Mouse (Mus musculus): ENCODE results near the gene Pde1b.
A peak's percentile ranks its signal among the peaks of the same experiment; 100 is the strongest.

Gene Pde1b

DNA sequence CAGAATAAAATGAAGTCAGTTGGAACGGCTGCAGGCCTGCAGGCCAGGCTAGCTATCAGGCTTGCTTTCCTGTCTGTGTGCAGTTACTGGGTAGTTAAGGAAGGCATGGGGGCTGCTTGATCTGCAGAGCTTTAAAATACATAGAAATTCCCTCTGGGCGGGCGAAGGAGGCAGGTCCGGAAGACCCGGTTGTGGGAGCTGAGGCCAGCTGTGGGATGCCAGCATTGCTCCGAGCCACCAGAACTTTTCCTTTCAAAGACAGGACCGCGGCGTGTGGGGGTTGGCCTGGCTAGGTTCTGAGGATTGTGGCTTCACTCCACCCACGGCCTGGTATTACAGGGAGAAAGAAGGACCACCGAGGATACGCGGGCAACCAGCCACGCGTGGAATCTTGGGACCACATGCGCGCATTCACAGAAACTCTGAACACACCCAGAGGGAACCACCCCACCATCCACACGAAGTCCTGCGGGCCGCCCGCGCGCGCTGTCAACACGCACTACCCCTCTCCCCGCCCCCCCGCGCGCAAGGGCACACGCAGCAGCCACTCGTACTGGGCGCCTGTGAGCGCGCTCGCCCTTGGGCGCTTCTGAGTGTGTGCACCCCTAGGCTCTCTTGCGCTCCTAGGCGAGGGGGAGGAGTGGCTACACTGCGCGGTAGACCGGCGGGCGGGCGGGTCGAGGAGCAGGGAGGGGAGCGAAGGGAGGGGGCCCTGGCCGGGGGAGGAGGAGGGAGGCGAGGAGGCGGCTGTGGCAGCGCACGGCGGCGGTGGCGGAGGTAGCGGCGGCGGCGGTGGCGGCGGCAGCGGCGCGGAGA is at the start of gene Pde1b:
Pde1b (plus strand) TSS at position 600 of the 816 bp plus-strand sequence.
- ATAC-seq (ENCODE audit: insufficient number of reproducible peaks, low FRiP score, low TSS enrichment) = peak; percentile 63

GRCm38 (mm10) chr15:103453551-103454218 is 49.1 kb upstream of the Pde1b start, which contains the start of gene Nckap1l:
TSS of gene Nckap1l (plus strand) at chr15:103453794.
- ATAC-seq (ENCODE audit: insufficient number of reproducible peaks, low FRiP score, low TSS enrichment) = no peak

DNA sequence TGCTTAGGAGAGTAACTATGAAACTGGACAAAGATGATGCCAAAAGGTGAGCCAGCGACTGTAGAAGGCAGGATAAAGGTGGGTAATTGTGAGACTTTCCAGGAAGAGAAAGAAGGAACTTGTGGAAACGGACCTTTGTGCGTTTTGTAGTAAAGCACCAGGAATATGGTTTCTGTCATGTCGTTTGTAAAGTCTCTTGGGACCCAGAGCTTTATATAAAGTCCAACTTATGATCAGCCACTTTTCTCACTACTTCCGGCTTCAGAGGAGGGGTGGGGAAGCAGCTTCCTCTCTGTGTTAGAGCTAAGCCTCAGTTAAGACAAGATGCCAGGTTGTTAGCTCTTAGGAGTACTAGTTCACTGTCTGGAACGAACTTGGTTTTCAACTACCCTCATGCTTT is 48.4 kb upstream of the Pde1b start:
- ATAC-seq (ENCODE audit: insufficient number of reproducible peaks, low FRiP score, low TSS enrichment) = no peak

GRCm38 (mm10) chr15:103462539-103463261 is 40.1 kb upstream of the Pde1b start:
- ATAC-seq (ENCODE audit: insufficient number of reproducible peaks, low FRiP score, low TSS enrichment) = no peak

DNA sequence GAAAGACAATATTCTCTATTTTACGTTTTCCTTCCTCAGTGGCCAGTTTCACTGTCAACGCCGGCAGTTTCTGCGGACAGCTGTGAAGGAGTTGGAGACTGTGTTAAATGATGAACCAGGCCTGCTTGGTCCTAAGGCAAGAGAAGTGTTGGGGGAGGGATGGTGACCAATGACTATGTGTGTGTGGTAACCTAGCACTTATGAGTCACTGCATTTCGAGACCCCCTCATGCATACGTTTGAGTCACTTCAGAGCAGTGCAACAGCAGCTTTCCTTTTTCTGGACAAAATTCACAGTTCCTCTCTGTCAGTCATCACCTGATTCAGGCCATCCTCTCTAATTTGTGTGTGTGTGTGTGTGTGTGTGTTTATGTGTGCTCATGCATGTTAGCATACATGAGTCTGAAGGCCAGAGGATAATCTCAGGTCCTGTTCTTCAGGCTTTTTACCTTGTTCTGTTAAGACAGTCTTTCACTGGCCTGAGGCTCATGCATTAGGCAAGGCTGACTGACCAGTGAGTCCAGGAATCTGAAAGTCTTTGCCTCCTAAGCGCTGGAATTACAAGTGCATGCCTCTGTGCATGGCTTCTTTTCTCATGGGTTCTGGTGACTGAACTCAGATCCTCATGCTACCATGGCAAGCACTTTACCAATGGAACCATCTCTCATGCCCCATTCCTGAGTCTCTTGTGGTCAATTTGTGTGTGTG is 31.2 kb upstream of the Pde1b start:
- ATAC-seq (ENCODE audit: insufficient number of reproducible peaks, low FRiP score, low TSS enrichment) = no peak

GRCm38 (mm10) chr15:103472265-103472664 is 30.6 kb upstream of the Pde1b start:
- ATAC-seq (ENCODE audit: insufficient number of reproducible peaks, low FRiP score, low TSS enrichment) = no peak

DNA sequence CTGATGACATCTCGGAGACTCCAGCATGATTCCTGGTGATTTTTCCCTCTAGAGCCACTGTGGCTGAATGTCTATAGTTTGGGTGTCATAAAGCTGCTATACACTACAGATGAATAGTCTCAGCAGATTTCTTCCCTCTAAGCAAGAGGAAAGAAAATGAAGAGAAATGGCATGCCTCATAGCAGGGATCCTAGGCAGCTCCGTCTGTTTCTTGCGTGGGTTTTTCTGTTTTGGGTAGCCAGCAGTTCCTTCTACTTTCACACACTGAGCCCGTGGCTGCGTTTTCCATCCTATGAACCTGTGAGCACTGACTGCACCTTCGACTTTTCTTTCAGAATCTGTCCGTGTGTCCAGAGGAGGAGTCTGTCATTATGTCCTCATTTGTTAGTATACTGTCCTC is 29.7 kb upstream of the Pde1b start:
- no peak for ATAC-seq (ENCODE audit: insufficient number of reproducible peaks, low FRiP score, low TSS enrichment)

DNA sequence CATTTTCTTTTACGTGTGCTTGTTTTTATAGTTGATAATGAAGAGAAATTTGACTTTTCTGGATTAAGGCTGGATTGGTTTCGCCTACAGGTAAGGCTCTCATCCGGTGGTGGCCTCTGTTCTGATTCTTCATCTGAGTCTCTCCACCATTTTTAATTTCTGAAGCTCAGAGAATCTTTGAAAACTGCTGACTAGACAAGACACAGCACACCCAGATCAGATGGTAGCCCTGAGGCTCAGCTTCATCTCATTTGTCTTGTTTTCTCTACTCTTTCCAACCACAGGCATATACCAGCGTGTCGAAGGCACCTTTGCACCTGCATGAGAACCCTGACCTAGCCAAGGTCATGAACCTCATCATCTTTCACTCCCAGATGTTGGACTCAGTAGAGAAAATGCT is 29.1 kb upstream of the Pde1b start:
- no peak for ATAC-seq (ENCODE audit: insufficient number of reproducible peaks, low FRiP score, low TSS enrichment)

DNA sequence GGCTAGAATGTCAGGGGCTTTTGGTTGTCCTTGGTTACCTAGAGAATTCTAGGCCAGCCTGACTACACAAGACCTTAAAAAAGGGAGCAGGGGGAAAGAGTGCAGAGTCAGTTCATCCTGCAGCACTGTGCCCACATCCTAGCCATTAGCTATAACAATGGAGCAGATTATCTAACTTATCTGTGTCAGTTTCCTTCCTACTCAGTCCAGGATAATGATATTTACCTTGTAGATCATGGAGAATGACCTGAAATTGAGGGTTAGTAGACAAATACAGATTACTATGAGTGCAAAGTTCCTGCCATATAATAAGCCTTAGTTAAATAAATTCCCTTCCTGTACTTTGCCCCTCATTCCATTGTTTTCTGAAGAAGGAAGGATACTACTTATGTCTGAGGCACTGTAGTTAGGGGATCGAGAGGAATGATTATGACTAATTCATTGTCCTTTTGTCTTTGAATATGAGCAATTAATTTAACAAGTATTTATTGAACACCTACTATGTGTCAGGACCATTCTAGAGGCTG is 23.7 kb upstream of the Pde1b start:
- no peak for ATAC-seq (ENCODE audit: insufficient number of reproducible peaks, low FRiP score, low TSS enrichment)

DNA sequence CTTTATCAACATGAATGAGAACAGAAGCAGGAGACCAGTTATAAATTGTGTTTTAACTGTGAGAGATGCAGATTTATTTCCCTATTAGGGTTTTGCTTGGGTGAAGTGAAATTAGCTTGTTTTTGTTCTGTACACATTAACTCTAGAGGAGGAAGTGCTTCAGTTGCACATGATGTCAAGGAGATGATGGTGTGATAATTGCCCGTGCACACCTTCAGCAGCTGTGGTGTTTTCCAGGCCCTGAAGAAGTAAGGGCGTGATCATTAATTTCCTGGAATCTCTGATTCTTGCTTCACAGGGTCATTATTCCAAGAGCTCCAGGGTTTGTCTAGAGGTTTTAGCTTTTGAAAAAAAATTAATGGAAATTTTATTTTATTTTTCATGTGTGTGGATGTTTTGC is 22.7 kb upstream of the Pde1b start:
- no peak for ATAC-seq (ENCODE audit: insufficient number of reproducible peaks, low FRiP score, low TSS enrichment)

GRCm38 (mm10) chr15:103482488-103482887 is 20.3 kb upstream of the Pde1b start:
- ATAC-seq (ENCODE audit: insufficient number of reproducible peaks, low FRiP score, low TSS enrichment) = no peak

GRCm38 (mm10) chr15:103484490-103484889 is 18.3 kb upstream of the Pde1b start:
- no peak for ATAC-seq (ENCODE audit: insufficient number of reproducible peaks, low FRiP score, low TSS enrichment)

DNA sequence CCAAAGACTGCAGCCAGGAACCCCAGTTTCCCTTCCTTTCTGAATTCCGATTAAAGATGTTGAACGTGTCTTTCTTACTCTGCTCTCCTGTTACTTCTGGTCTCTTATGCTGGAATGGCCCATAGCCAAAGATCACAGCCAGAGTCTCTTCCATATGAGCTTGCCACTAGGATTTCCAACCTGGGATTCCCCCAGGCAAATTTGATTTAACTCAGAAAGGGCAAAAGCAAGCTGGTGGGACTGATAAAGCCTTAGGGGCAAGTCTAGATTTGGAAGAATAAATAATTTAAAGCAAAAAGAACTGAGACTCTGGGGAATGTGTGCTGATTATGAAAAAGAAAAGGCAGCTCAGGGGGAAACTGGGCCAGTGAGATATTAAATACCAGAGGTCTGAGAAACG is 17.7 kb upstream of the Pde1b start:
- ATAC-seq (ENCODE audit: insufficient number of reproducible peaks, low FRiP score, low TSS enrichment) = no peak

DNA sequence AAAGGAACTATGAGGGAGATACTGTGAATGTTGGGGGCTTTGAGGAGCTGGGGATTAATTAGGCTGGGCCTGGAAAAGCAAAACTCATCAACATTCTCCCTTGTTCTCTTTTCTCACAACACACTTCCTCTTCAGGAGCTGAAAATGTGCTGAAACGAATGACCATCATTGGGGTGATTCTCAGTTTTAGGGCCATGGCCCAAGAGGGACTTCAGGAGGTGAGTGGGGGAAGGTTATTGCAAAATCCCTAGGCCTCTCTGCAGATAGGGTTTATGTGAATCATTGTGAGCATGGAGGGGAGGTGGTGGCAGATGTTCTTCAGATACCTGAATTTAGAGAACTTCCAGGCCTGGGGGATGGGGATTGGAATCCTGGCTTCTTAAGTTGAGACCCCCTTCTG is 16.2 kb upstream of the Pde1b start:
- no peak for ATAC-seq (ENCODE audit: insufficient number of reproducible peaks, low FRiP score, low TSS enrichment)

DNA sequence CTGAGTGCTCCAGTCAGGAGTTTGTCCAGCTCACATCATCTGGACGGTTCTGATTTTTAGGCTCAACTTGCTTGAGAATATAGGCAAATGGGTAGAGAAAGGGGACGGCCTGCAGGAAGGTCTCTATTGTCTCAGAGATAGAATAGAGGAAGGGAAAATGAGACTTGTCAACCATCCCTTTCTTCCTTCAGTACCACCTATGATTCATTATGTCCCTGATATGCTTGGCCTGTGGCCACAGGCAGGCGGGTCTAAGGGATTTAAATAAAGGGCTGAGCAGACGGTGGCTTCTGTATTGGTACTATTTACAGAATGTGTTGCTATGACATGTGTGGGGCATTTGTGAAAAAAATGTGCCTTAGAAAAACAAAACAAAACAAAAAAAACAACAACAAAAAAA is 14.5 kb upstream of the Pde1b start:
- no peak for ATAC-seq (ENCODE audit: insufficient number of reproducible peaks, low FRiP score, low TSS enrichment)

- no peak for ATAC-seq (ENCODE audit: insufficient number of reproducible peaks, low FRiP score, low TSS enrichment)
Observed at GRCm38 (mm10) chr15:103496204-103497140, 6.4 kb upstream of the Pde1b start.

DNA sequence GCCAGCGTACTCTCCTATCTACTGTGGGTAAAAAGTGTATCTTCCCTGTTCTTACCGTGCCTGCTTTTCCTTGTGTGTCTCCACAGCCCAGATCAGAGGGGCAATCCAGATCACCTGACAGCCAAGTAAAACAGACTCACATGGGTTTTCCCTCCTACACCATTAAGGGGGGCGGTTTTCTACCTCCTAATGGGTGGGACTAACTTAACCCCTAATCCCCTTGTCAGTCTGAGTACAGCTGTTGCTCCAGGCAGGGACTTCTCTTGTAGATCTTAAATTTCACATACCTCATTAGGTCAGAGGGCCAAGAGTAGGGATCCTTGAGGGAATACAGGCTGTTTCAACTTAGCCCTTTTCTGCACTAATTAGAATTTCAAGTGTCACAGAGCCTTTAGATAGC is 4.7 kb upstream of the Pde1b start:
- ATAC-seq (ENCODE audit: insufficient number of reproducible peaks, low FRiP score, low TSS enrichment) = no peak

DNA sequence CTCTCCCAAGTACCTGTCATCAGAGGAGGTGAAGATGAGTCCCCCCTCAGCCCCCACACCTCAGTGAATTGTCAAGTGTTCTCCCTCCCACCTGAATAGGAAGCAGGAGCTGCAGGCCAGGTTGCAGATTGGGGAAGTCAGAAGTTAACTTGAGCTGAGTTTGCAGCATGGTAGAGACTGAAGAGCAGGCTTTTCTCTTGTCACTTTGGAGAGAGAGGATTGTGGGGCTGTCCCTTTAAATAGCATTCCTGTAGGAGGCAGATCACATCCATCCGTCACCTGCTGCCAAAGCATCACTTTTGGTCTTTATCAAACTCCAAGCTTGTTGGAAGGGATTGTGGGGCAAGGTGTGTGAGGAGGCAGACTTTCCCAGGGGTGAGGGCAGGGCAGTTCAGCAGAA is 2.1 kb upstream of the Pde1b start:
- ATAC-seq (ENCODE audit: insufficient number of reproducible peaks, low FRiP score, low TSS enrichment) = no peak

DNA sequence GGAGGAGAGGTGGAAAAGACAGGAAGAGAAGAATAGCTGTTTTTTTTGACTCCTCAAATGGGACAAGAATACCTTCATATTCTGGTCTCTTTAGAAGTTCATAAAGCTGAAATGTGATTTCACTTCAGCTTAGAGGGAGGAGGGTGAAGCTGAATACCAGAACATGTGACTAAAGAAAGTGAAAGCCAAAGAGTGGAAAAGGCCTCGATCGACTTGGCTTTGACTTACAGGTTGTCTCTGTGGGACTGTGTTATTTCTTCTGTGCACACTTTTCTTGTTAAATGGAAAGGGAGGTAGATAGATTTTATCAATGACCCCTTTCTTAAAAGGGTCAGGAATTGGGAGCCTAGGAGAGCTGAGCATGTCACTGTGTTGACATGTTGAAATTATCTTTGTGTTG is 1.6 kb upstream of the Pde1b start:
- ATAC-seq (ENCODE audit: insufficient number of reproducible peaks, low FRiP score, low TSS enrichment) = no peak
